Comparison of ENCODE assay signal across 22 mouse cellular contexts in genomic region chr15:83958376-83958775, GRCm38 (mm10).
A peak's percentile ranks its signal among the peaks of the same experiment; 100 is the strongest.
DNase-seq lines count a peak whose midpoint lies in the region; ATAC-seq and TF ChIP-seq lines count a peak whose summit lies in the region.
"Had no signal": no experiment of that assay in that cellular context is flagged by ENCODE, and none has a peak within 500 bp of the region (broad histone marks: within the 10 kb centered on the region; RNA-seq: fewer than 3 reads in every experiment).

No protein-coding gene starts in this region.

- no peak overlapping the region for H3K9ac ChIP-seq in forebrain, postnatal 0 days
- H3K9ac ChIP-seq in forebrain, embryonic 15.5 days (replicated peaks): no peak overlapping the region
- no peak overlapping the region for H3K9ac ChIP-seq in hindbrain, postnatal 0 days (replicated peaks; ENCODE audit: low read length)
- no peak overlapping the region for H3K9ac ChIP-seq in hindbrain, embryonic 13.5 days
- H3K9ac ChIP-seq in midbrain, postnatal 0 days (replicated peaks; ENCODE audit: low read length, poor library complexity, severe bottlenecking): no peak overlapping the region
- no peak overlapping the region for H3K9ac ChIP-seq in midbrain, embryonic 16.5 days (ENCODE audit: low read depth, low read length)
- H3K9ac ChIP-seq: embryonic facial prominence, embryonic 12.5 days; forebrain, embryonic 13.5 days had no signal

- no peaks in the 10 kb centered on the region for H3K36me3 ChIP-seq in forebrain, postnatal 0 days (ENCODE audit: insufficient read depth)
- no peaks in the 10 kb centered on the region for H3K36me3 ChIP-seq in forebrain, embryonic 15.5 days
- H3K36me3 ChIP-seq in hindbrain, postnatal 0 days (ENCODE audit: insufficient read depth, low read length): no peaks in the 10 kb centered on the region
- no peaks in the 10 kb centered on the region for H3K36me3 ChIP-seq in hindbrain, embryonic 13.5 days
- no peaks in the 10 kb centered on the region for H3K36me3 ChIP-seq in midbrain, postnatal 0 days (ENCODE audit: insufficient read depth, low read length)
- H3K36me3 ChIP-seq in midbrain, embryonic 16.5 days (ENCODE audit: control insufficient read depth, insufficient read depth, low read length): no peaks in the 10 kb centered on the region
- H3K36me3 ChIP-seq: embryonic facial prominence, embryonic 10.5 days; embryonic facial prominence, embryonic 12.5 days; G1E had no signal

- no peaks in the 10 kb centered on the region for H3K27me3 ChIP-seq in forebrain, postnatal 0 days (ENCODE audit: insufficient read depth, low read length)
- no peaks in the 10 kb centered on the region for H3K27me3 ChIP-seq in forebrain, embryonic 15.5 days
- H3K27me3 ChIP-seq in hindbrain, postnatal 0 days (ENCODE audit: insufficient read depth, low read length): no peaks in the 10 kb centered on the region
- no peaks in the 10 kb centered on the region for H3K27me3 ChIP-seq in hindbrain, embryonic 13.5 days
- no peaks in the 10 kb centered on the region for H3K27me3 ChIP-seq in midbrain, postnatal 0 days (ENCODE audit: insufficient read depth, low read length)
- H3K27me3 ChIP-seq in midbrain, embryonic 16.5 days (ENCODE audit: control insufficient read depth, insufficient read depth, low read depth, low read length): no peaks in the 10 kb centered on the region
- H3K27me3 ChIP-seq: embryonic facial prominence, embryonic 12.5 days; forebrain, embryonic 13.5 days had no signal

- no peak overlapping the region for H3K4me3 ChIP-seq in forebrain, postnatal 0 days (ENCODE audit: low read depth, low read length)
- H3K4me3 ChIP-seq in forebrain, embryonic 15.5 days: no peak overlapping the region
- H3K4me3 ChIP-seq in hindbrain, postnatal 0 days (ENCODE audit: low read length): no peak overlapping the region
- no peak overlapping the region for H3K4me3 ChIP-seq in hindbrain, embryonic 13.5 days
- no peak overlapping the region for H3K4me3 ChIP-seq in midbrain, postnatal 0 days (ENCODE audit: low read depth, low read length)
- H3K4me3 ChIP-seq in midbrain, embryonic 16.5 days (ENCODE audit: low read depth, low read length): no peak overlapping the region
- H3K4me3 ChIP-seq: embryonic facial prominence, embryonic 10.5 days; embryonic facial prominence, embryonic 12.5 days; forebrain, embryonic 13.5 days had no signal

- H3K4me1 ChIP-seq in forebrain, postnatal 0 days (ENCODE audit: insufficient read depth): 0 out of 2 replicates have a peak, but pooled peaks cover 3% of the 10 kb centered on the region
- peaks cover 25% of the 10 kb centered on the region for H3K4me1 ChIP-seq in forebrain, embryonic 15.5 days
- no peaks in the 10 kb centered on the region for H3K4me1 ChIP-seq in hindbrain, postnatal 0 days (ENCODE audit: insufficient read depth, low read length)
- peaks cover 9% of the 10 kb centered on the region for H3K4me1 ChIP-seq in hindbrain, embryonic 13.5 days (replicated peaks)
- peaks cover 6% of the 10 kb centered on the region; the same call in 1 of the 2 replicates for H3K4me1 ChIP-seq in midbrain, postnatal 0 days (ENCODE audit: insufficient read depth, low read length)
- H3K4me1 ChIP-seq in midbrain, embryonic 16.5 days (ENCODE audit: control insufficient read depth, insufficient read depth, low read length): no peaks in the 10 kb centered on the region; the same call in none of the 2 replicates
- H3K4me1 ChIP-seq: embryonic facial prominence, embryonic 12.5 days; forebrain, embryonic 13.5 days had no signal

- H3K27ac ChIP-seq in forebrain, postnatal 0 days (ENCODE audit: low read depth, low read length): peak overlapping the region; percentile 2; the same call in 1 of the 2 replicates
- H3K27ac ChIP-seq in forebrain, embryonic 15.5 days (replicated peaks): no peak overlapping the region
- no peak overlapping the region for H3K27ac ChIP-seq in hindbrain, postnatal 0 days
- no peak overlapping the region for H3K27ac ChIP-seq in hindbrain, embryonic 13.5 days
- no peak overlapping the region for H3K27ac ChIP-seq in midbrain, postnatal 0 days (ENCODE audit: low read depth, low read length)
- no peak overlapping the region for H3K27ac ChIP-seq in midbrain, embryonic 16.5 days (ENCODE audit: low read length)
- H3K27ac ChIP-seq: embryonic facial prominence, embryonic 10.5 days; embryonic facial prominence, embryonic 12.5 days; forebrain, embryonic 13.5 days had no signal

- no peak for ATAC-seq in forebrain, postnatal 0 days
- no peak for ATAC-seq in forebrain, embryonic 15.5 days (replicated peaks)
- no peak for ATAC-seq in hindbrain, postnatal 0 days
- ATAC-seq in hindbrain, embryonic 13.5 days (ENCODE audit: low FRiP score): no peak
- no peak for ATAC-seq in midbrain, postnatal 0 days (ENCODE audit: low FRiP score)
- ATAC-seq in midbrain, embryonic 16.5 days: no peak
- ATAC-seq: activated CD4-positive, CD25-positive, alpha-beta regulatory T cell, adult 4 months; CD4-positive, CD25-positive, alpha-beta regulatory T cell, adult 4 months; forebrain, embryonic 13.5 days; forebrain, embryonic 16.5 days; Patski had no signal

- 61% methylated on average over 3 of the region's 3 CpGs for WGBS in forebrain, postnatal 0 days
- 60% methylated on average over 3 of the region's 3 CpGs for WGBS in forebrain, embryonic 15.5 days
- 53% methylated on average over 3 of the region's 3 CpGs for WGBS in hindbrain, postnatal 0 days
- WGBS in hindbrain, embryonic 13.5 days: 74% methylated on average over 3 of the region's 3 CpGs
- WGBS in midbrain, postnatal 0 days: 83% methylated on average over 3 of the region's 3 CpGs
- WGBS in midbrain, embryonic 16.5 days: 76% methylated on average over 3 of the region's 3 CpGs

- no peaks in the 10 kb centered on the region for H3K9me3 ChIP-seq in forebrain, postnatal 0 days (ENCODE audit: low read length)
- no peaks in the 10 kb centered on the region for H3K9me3 ChIP-seq in forebrain, embryonic 15.5 days
- no peaks in the 10 kb centered on the region for H3K9me3 ChIP-seq in hindbrain, postnatal 0 days (ENCODE audit: low read length)
- H3K9me3 ChIP-seq in hindbrain, embryonic 13.5 days: no peaks in the 10 kb centered on the region
- no peaks in the 10 kb centered on the region for H3K9me3 ChIP-seq in midbrain, postnatal 0 days (ENCODE audit: low read length)
- no peaks in the 10 kb centered on the region for H3K9me3 ChIP-seq in midbrain, embryonic 16.5 days (replicated peaks; ENCODE audit: control insufficient read depth, low read length, poor library complexity, severe bottlenecking)
- H3K9me3 ChIP-seq: embryonic facial prominence, embryonic 10.5 days; embryonic facial prominence, embryonic 12.5 days; forebrain, embryonic 13.5 days had no signal

- H3K4me2 ChIP-seq in forebrain, postnatal 0 days (ENCODE audit: low read depth): no peak overlapping the region
- no peak overlapping the region for H3K4me2 ChIP-seq in forebrain, embryonic 15.5 days (replicated peaks)
- no peak overlapping the region for H3K4me2 ChIP-seq in hindbrain, postnatal 0 days (ENCODE audit: low read depth, low read length)
- H3K4me2 ChIP-seq in hindbrain, embryonic 13.5 days: no peak overlapping the region
- no peak overlapping the region for H3K4me2 ChIP-seq in midbrain, postnatal 0 days (ENCODE audit: low read depth, low read length, poor library complexity, severe bottlenecking)
- no peak overlapping the region for H3K4me2 ChIP-seq in midbrain, embryonic 16.5 days (ENCODE audit: low read length)
- H3K4me2 ChIP-seq: embryonic facial prominence, embryonic 12.5 days; forebrain, embryonic 13.5 days had no signal

- TF ChIP-seq CTCF in forebrain, postnatal 0 days (IDR thresholded peaks at IDR 0.05; ENCODE audit: low read depth): no peak
- TF ChIP-seq CTCF in hindbrain, postnatal 0 days (IDR thresholded peaks at IDR 0.05; ENCODE audit: low read depth): no peak
- TF ChIP-seq CTCF in midbrain, postnatal 0 days (IDR thresholded peaks at IDR 0.05): no peak

- DNase-seq in cerebellum, postnatal 10 days: peak; percentile 69 to 78
- DNase-seq in cerebellum, adult 11-12 months: no peak
- no peak for DNase-seq in forebrain, postnatal 0 days
- peak; percentile 37 for DNase-seq in hindbrain, postnatal 0 days (ENCODE audit: low spot score)
- DNase-seq in midbrain, postnatal 0 days (ENCODE audit: low spot score): peak; percentile 31
- DNase-seq: adrenal gland, adult 8-10 months; adrenal gland, postnatal 14 days; adrenal gland, postnatal 36 days; B cell, adult 2 months; cerebellum, adult 18-20 months; cerebellum, adult 9-10 months had no signal

Comparison
In these comparisons a context has a peak if more than half of its experiments do, and no peak if none do; other contexts are left out.
1. DNase-seq: peak in cerebellum, postnatal 10 days (2 of 2), hindbrain, postnatal 0 days (single experiment) and midbrain, postnatal 0 days (single experiment); none in cerebellum, adult 11-12 months (single experiment) and forebrain, postnatal 0 days (single experiment).